18 mouse cellular contexts compared by ENCODE assay signal in genomic region chr12:108398681-108399080, GRCm38 (mm10). TPM values are rescaled to one million over a fixed set of nuclear protein-coding genes. Genes with fewer than 3 reads are reported as not detected.
DNase-seq lines count a peak whose midpoint lies in the region; ATAC-seq and TF ChIP-seq lines count a peak whose summit lies in the region.
"Had no signal": no experiment of that assay in that cellular context is flagged by ENCODE, and none has a peak within 500 bp of the region (broad histone marks: within the 10 kb centered on the region; RNA-seq: fewer than 3 reads in every experiment).

No protein-coding gene starts in this region.

- no peak overlapping the region for H3K4me3 ChIP-seq in gastrocnemius, adult 2 months
- H3K4me3 ChIP-seq in kidney, embryonic 15.5 days (replicated peaks) = no peak overlapping the region
- H3K4me3 ChIP-seq: forebrain, embryonic 10.5 days; forebrain, embryonic 13.5 days; hindbrain, embryonic 12.5 days; hindbrain, embryonic 15.5 days had no signal

- H3K27me3 ChIP-seq in kidney, embryonic 15.5 days = no peaks in the 10 kb centered on the region
- H3K27me3 ChIP-seq: forebrain, embryonic 13.5 days; hindbrain, embryonic 12.5 days; hindbrain, embryonic 15.5 days had no signal

- H3K4me2 ChIP-seq in kidney, embryonic 15.5 days = no peak overlapping the region
- H3K4me2 ChIP-seq: forebrain, embryonic 13.5 days; heart, embryonic 11.5 days; hindbrain, embryonic 12.5 days; hindbrain, embryonic 15.5 days had no signal

- no peak overlapping the region for H3K9ac ChIP-seq in kidney, embryonic 15.5 days
- H3K9ac ChIP-seq: forebrain, embryonic 13.5 days; hindbrain, embryonic 12.5 days; hindbrain, embryonic 15.5 days had no signal

- H3K9me3 ChIP-seq in kidney, embryonic 15.5 days (replicated peaks) = no peaks in the 10 kb centered on the region
- H3K9me3 ChIP-seq: forebrain, embryonic 10.5 days; forebrain, embryonic 13.5 days; hindbrain, embryonic 12.5 days; hindbrain, embryonic 15.5 days had no signal

- TF ChIP-seq CTCF in gastrocnemius, adult 2 months (IDR thresholded peaks at IDR 0.05) = no peak

- intact Hi-C loops in gastrocnemius, adult 2 months (cut with DNase I) = no loop called here

- H3K27ac ChIP-seq in gastrocnemius, adult 2 months = peak overlapping the region; percentile 83
- no peak overlapping the region for H3K27ac ChIP-seq in kidney, embryonic 15.5 days
- H3K27ac ChIP-seq: forebrain, embryonic 13.5 days; hindbrain, embryonic 12.5 days; hindbrain, embryonic 15.5 days had no signal

- H3K4me1 ChIP-seq in kidney, embryonic 15.5 days = peaks cover 32% of the 10 kb centered on the region

- ATAC-seq in kidney, embryonic 15.5 days (replicated peaks; ENCODE audit: low FRiP score) = no peak
- ATAC-seq: activated CD4-positive, CD25-positive, alpha-beta regulatory T cell, adult 4 months; forebrain, embryonic 13.5 days; forebrain, embryonic 16.5 days; intestine, postnatal 0 days had no signal

- no peaks in the 10 kb centered on the region for H3K36me3 ChIP-seq in kidney, embryonic 15.5 days
- H3K36me3 ChIP-seq: forebrain, embryonic 10.5 days; hindbrain, embryonic 12.5 days; hindbrain, embryonic 15.5 days had no signal

- WGBS in kidney, embryonic 15.5 days = 70% methylated on average over 7 of the region's 7 CpGs

- peak; percentile 77 to 83 for DNase-seq in adrenal gland, adult (ENCODE audit: inconsistent age in 2 of 2, low spot score in 1 of 2)
- DNase-seq in adrenal gland, adult 18-20 months (ENCODE audit: low spot score in 2 of 2) = no peak
- no peak for DNase-seq in gastrocnemius, adult 2 months
- DNase-seq in gastrocnemius, adult 8-10 months (ENCODE audit: low spot score in 2 of 2) = no peak
- peak; percentile 22 for DNase-seq in kidney, adult 9 months
- peak; percentile 63 to 67 for DNase-seq in adrenal gland, postnatal 36 days
- no peak for DNase-seq in spleen, adult 18-20 months
- DNase-seq: heart, adult 18-20 months had no signal

RNA-seq across cellular contexts. Expression of gene Eml1, which starts 27.9 kb away (rescaled TPM):
- 10 to 100 TPM; 19.7 to 19.9 TPM for total RNA-seq in adrenal gland, adult 18-20 months (2021)
- 100 to 1,000 TPM in 1 of 2 experiments, 10 to 100 TPM in 1; 93.4 to 111 TPM for total RNA-seq in gastrocnemius, adult 2 months (2021)
- total RNA-seq in gastrocnemius, adult 8-10 months (2022) = 100 to 1,000 TPM in 3 of 4 experiments, 10 to 100 TPM in 1; 92.6 to 123 (median 118) TPM
- 60.9 and 77.5 TPM in 2 replicates for polyA plus RNA-seq in kidney, embryonic 15.5 days (2015; fragmentation: Nextera tagmentation; extraction: Ambion mirVana)
- total RNA-seq in adrenal gland, postnatal 36 days (2021) = 10 to 100 TPM; 16.6 to 44.6 TPM
- total RNA-seq: hematopoietic stem cell, adult 5-6 weeks had no signal

Comparison
In these comparisons a context has a peak if more than half of its experiments do, and no peak if none do; other contexts are left out.
1. DNase-seq: peak in adrenal gland, adult (2 of 2), kidney, adult 9 months (single experiment) and adrenal gland, postnatal 36 days (2 of 2); none in adrenal gland, adult 18-20 months (0 of 2), gastrocnemius, adult 2 months (single experiment), gastrocnemius, adult 8-10 months (0 of 2) and spleen, adult 18-20 months (0 of 2).